Comparison of ENCODE assay signal across 8 mouse cellular contexts in the genomic region with DNA sequence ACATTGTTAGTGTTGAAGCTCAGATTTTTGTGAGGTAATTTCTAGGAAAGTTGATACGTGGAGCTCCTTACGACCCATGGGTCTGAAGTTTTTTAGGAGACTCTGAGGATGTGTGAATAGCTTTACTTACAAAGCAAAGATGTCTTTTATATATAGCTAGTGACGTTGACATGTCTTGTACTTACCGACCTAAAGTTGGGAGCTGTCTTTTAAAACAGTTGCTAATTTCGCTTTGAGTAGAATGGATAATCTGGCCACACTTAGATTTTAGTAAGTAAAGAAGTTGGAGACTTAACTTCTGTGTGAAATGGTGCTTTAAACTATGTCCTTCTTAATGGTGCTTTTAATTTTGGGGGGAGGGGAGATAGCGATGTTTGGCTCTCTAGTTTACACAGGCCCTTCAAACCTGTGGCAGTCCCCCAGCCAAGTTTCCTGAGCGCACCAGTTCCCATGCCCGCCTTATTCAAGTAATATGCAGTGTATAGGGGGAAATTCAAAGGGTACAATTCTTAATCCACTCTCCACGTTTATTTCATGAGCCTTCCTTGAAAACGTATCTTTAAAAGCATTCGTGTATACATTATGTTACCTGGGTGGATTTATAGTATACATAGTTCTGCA. TPM values are rescaled to one million over a fixed set of nuclear protein-coding genes. Genes with fewer than 3 reads are reported as not detected.
DNase-seq lines count a peak whose midpoint lies in the region; ATAC-seq and TF ChIP-seq lines count a peak whose summit lies in the region.

No protein-coding gene starts in this region.

- H3K4me1 ChIP-seq in kidney, embryonic 15.5 days, result peaks cover 26% of the 10 kb centered on the region
- H3K4me1 ChIP-seq in hindbrain, embryonic 14.5 days (replicated peaks; ENCODE audit: control insufficient read depth, insufficient read depth, low read length), result peaks cover 13% of the 10 kb centered on the region
- H3K4me1 ChIP-seq in midbrain, embryonic 16.5 days (ENCODE audit: control insufficient read depth, insufficient read depth, low read length), result peaks cover 16% of the 10 kb centered on the region

- TF ChIP-seq CTCF in brain, embryonic 14.5 days (IDR thresholded peaks at IDR 0.05; ENCODE audit: borderline replicate concordance, extremely low read depth, insufficient read depth, insufficient read length), result no peak

- ATAC-seq in kidney, embryonic 15.5 days (replicated peaks; ENCODE audit: low FRiP score), result no peak
- no peak for ATAC-seq in hindbrain, embryonic 14.5 days (ENCODE audit: low FRiP score)
- ATAC-seq in midbrain, embryonic 16.5 days, result no peak

- peaks cover 4% of the 10 kb centered on the region for H3K36me3 ChIP-seq in kidney, embryonic 15.5 days
- 0 out of 2 replicates have a peak, but pooled peaks cover 3% of the 10 kb centered on the region for H3K36me3 ChIP-seq in hindbrain, embryonic 14.5 days (replicated peaks; ENCODE audit: control insufficient read depth, insufficient read depth)
- H3K36me3 ChIP-seq in midbrain, embryonic 16.5 days (ENCODE audit: control insufficient read depth, insufficient read depth, low read length), result no peaks in the 10 kb centered on the region

- intact Hi-C loops in gastrocnemius, postnatal 14 days (cut with DNase I; ENCODE audit: low total_unique reads), result loop anchor here (5.0 kb wide), 1 partner anchor 70 kb away; no protein-coding TSS in a partner anchor

- TF ChIP-seq POLR2A in brain, embryonic 14.5 days (IDR thresholded peaks at IDR 0.05; ENCODE audit: borderline replicate concordance, extremely low read depth, insufficient read depth, insufficient read length, poor library complexity, severe bottlenecking), result no peak

- H3K27me3 ChIP-seq in kidney, embryonic 15.5 days, result no peaks in the 10 kb centered on the region
- no peaks in the 10 kb centered on the region for H3K27me3 ChIP-seq in hindbrain, embryonic 14.5 days (ENCODE audit: control insufficient read depth, insufficient read depth, low read length)
- no peaks in the 10 kb centered on the region for H3K27me3 ChIP-seq in midbrain, embryonic 16.5 days (ENCODE audit: control insufficient read depth, insufficient read depth, low read depth, low read length)

- H3K9ac ChIP-seq in kidney, embryonic 15.5 days, result peak overlapping the region; percentile 85
- H3K9ac ChIP-seq in hindbrain, embryonic 14.5 days, result peak overlapping the region; percentile 67
- peak overlapping the region; percentile 95 for H3K9ac ChIP-seq in midbrain, embryonic 16.5 days (ENCODE audit: low read depth, low read length)

- peak overlapping the region; percentile 74 for H3K4me3 ChIP-seq in kidney, embryonic 15.5 days (replicated peaks)
- peak overlapping the region; percentile 53 for H3K4me3 ChIP-seq in hindbrain, embryonic 14.5 days (replicated peaks; ENCODE audit: low read length)
- peak overlapping the region; percentile 90 for H3K4me3 ChIP-seq in midbrain, embryonic 16.5 days (ENCODE audit: low read depth, low read length)

- 9% methylated on average over 11 of the region's 11 CpGs for WGBS in kidney, embryonic 15.5 days
- 9% methylated on average over 11 of the region's 11 CpGs for WGBS in hindbrain, embryonic 14.5 days
- 3% methylated on average over 11 of the region's 11 CpGs for WGBS in midbrain, embryonic 16.5 days

- no peak for DNase-seq in kidney, postnatal 25 days
- DNase-seq in brain, embryonic 14.5 days (ENCODE audit: low read depth), result peak; percentile 31
- DNase-seq in hindbrain, embryonic 14.5 days (ENCODE audit: low spot score), result no peak
- no peak for DNase-seq in gastrocnemius, postnatal 14 days
- no peak for DNase-seq in right cerebral cortex, adult 2 months (ENCODE audit: low spot score in 2 of 2)
- no peak for DNase-seq in layer of hippocampus, adult 9-10 months (ENCODE audit: low spot score)

- H3K27ac ChIP-seq in kidney, embryonic 15.5 days, result peak overlapping the region; percentile 94
- H3K27ac ChIP-seq in hindbrain, embryonic 14.5 days, result no peak overlapping the region
- no peak overlapping the region for H3K27ac ChIP-seq in midbrain, embryonic 16.5 days (ENCODE audit: low read length)

- H3K9me3 ChIP-seq in kidney, embryonic 15.5 days (replicated peaks), result no peaks in the 10 kb centered on the region
- no peaks in the 10 kb centered on the region for H3K9me3 ChIP-seq in hindbrain, embryonic 14.5 days (ENCODE audit: control insufficient read depth, low read length)
- H3K9me3 ChIP-seq in midbrain, embryonic 16.5 days (replicated peaks; ENCODE audit: control insufficient read depth, low read length, poor library complexity, severe bottlenecking), result no peaks in the 10 kb centered on the region

- H3K4me2 ChIP-seq in kidney, embryonic 15.5 days, result peak overlapping the region; percentile 73
- H3K4me2 ChIP-seq in hindbrain, embryonic 14.5 days (replicated peaks), result peak overlapping the region; percentile 58
- H3K4me2 ChIP-seq in midbrain, embryonic 16.5 days (ENCODE audit: low read length), result peak overlapping the region; percentile 92

RNA-seq across cellular contexts. Expression of a gene that starts 1.2 kb away (rescaled TPM):
- 99.2 and 102 TPM in 2 replicates for polyA plus RNA-seq in kidney, embryonic 15.5 days (2015; fragmentation: Nextera tagmentation; extraction: Ambion mirVana)
- polyA plus RNA-seq in brain, embryonic 14.5 days (2012; rRNA removed), result 63.5 and 80.2 TPM in 2 replicates
- 72.4 and 81.7 TPM in 2 replicates for polyA plus RNA-seq in hindbrain, embryonic 14.5 days (2014; fragmentation: Nextera tagmentation; extraction: Ambion mirVana)
- polyA plus RNA-seq in midbrain, embryonic 16.5 days (2015; fragmentation: Nextera tagmentation; extraction: Ambion mirVana), result 54.9 and 61.5 TPM in 2 replicates
- total RNA-seq in gastrocnemius, postnatal 14 days (2021), result 10 to 100 TPM; 79.7 to 84.1 TPM
